Mouse (Mus musculus): ENCODE measurements around the gene Stk24. TPM values are rescaled to one million over a fixed set of nuclear protein-coding genes. Genes with fewer than 3 reads are reported as not detected.

Stk24 gene
- polyA plus RNA-seq, 1 experiment from 2014 or later: 32.8 TPM

GRCm38 (mm10) chr14:121316136-121316535 is 63.7 kb downstream of the Stk24 start:
- WGBS: 71% methylated on average over 5 of the region's 5 CpGs
- Histone ChIP-seq H3K9me3 (peaks cover 4% of the 10 kb centered on the region; the same call in 1 of the 2 replicates), H3K4me1 (replicated peaks) (peaks cover 22% of the 10 kb centered on the region), H3K27me3 (ENCODE audit: insufficient read depth, poor library complexity, severe bottlenecking) (no peaks in the 10 kb centered on the region), H3K27ac (no peak overlapping the region), H3K36me3 (no peaks in the 10 kb centered on the region), H3K4me3 (no peak overlapping the region)
- DNase-seq (ENCODE audit: low spot score): no peak

DNA sequence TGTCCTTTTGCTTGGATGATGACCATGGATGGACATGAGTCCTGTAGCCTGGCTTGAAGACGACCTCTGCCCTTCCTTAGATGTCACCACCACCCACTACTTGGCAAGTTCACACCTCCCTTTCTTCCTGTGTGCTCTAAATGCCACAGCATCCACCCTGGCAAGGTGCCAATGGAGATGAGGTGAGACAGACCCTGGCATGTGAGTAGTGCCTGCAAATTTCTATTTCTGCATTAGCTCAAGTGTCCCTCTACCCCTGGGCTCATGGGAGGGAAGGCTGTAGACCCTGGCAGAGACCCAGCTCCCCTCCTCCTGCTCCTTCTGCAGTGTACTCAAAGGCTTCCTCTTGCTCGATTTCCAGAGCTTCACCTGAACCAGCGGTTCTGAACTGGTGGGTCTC is 64.9 kb downstream of the Stk24 start:
- no peak overlapping the region for H3K27ac ChIP-seq
- no peak overlapping the region for H3K4me3 ChIP-seq
- no peaks in the 10 kb centered on the region for H3K27me3 ChIP-seq (ENCODE audit: insufficient read depth, poor library complexity, severe bottlenecking)
- H3K36me3 ChIP-seq: no peaks in the 10 kb centered on the region
- WGBS: 87% methylated on average over 3 of the region's 3 CpGs
- no peak for DNase-seq (ENCODE audit: low spot score)
- no peaks in the 10 kb centered on the region for H3K9me3 ChIP-seq
- peaks cover 32% of the 10 kb centered on the region for H3K4me1 ChIP-seq (replicated peaks)

GRCm38 (mm10) chr14:121313283-121313682 is 66.5 kb downstream of the Stk24 start:
- Histone ChIP-seq H3K4me3 (no peak overlapping the region), H3K27ac (no peak overlapping the region), H3K27me3 (ENCODE audit: insufficient read depth, poor library complexity, severe bottlenecking) (no peaks in the 10 kb centered on the region), H3K9me3 (no peaks in the 10 kb centered on the region), H3K4me1 (replicated peaks) (peaks cover 34% of the 10 kb centered on the region), H3K36me3 (no peaks in the 10 kb centered on the region)
- DNase-seq (ENCODE audit: low spot score): no peak
- WGBS: 95% methylated on average over 10 of the region's 10 CpGs

DNA sequence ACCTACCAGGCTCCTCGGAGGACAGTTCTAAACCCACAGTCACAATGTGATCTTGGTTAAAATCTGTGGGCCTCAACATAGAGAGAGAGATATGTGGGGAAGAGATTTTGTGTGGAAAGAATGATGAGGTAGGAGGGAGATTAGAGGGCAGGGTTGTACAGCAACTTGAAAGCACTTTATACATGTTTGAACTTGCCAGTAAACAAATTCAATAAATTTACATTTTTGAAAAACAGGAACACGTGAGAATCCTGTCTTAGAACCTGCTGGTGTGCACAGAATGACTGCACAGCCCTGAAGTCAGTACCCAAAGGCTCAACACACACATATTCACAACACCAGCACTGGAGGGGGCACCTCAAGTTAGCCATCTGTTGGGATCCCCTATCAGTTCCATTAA is 68.7 kb downstream of the Stk24 start:
- H3K27ac ChIP-seq: no peak overlapping the region
- peaks cover 16% of the 10 kb centered on the region for H3K4me1 ChIP-seq (replicated peaks)
- H3K4me3 ChIP-seq: no peak overlapping the region
- WGBS: 92% methylated on average over 2 of the region's 2 CpGs
- H3K9me3 ChIP-seq: no peaks in the 10 kb centered on the region
- DNase-seq (ENCODE audit: low spot score): no peak
- H3K36me3 ChIP-seq: no peaks in the 10 kb centered on the region; the same call in 1 of the 2 replicates
- H3K27me3 ChIP-seq (ENCODE audit: insufficient read depth, poor library complexity, severe bottlenecking): no peaks in the 10 kb centered on the region

DNA sequence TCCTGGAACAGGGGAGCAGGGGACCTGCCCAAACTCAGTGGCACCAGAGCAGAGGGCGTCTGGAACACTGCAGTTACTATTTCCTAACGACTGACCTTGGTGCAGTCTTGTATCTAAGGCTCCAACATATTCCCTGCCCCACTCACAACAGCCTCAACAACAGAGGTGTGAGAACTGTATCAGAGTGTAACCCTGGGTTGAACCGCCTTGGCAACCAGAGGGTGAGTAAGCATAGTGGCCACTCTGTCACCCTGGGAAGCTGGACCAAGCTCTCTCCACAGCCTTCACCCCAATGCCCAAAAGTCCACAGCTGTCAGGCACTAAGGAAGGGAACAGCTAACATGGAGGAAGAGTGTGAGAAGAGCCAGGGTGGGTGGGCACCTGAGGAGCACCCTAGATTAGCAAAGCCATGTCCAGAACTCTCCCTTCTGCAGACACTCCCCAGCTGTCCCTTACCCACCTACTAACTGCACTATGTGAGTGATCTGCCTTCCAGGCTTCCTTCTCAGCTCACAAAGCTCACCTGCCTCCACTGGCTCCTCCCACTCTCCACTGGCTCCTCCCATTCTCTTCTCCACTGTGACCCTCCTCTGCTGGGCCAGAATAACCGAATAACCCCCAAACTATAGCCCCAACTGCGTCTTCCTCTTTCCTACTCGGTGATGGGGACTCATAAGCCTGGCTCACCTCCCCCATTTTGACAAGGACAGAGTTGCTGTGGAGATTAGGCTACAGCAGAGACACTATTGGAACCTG is 69.3 kb downstream of the Stk24 start:
- Histone ChIP-seq H3K27me3 (ENCODE audit: insufficient read depth, poor library complexity, severe bottlenecking) (no peaks in the 10 kb centered on the region), H3K36me3 (no peaks in the 10 kb centered on the region; the same call in 1 of the 2 replicates), H3K9me3 (no peaks in the 10 kb centered on the region), H3K4me3 (no peak overlapping the region), H3K4me1 (replicated peaks) (peaks cover 15% of the 10 kb centered on the region), H3K27ac (no peak overlapping the region)
- WGBS: 84% methylated on average over 6 of the region's 6 CpGs
- no peak for DNase-seq (ENCODE audit: low spot score)

- no peak for DNase-seq (ENCODE audit: low spot score)
- 75% methylated on average over 3 of the region's 3 CpGs for WGBS
- H3K9me3 ChIP-seq: no peaks in the 10 kb centered on the region
- H3K4me1 ChIP-seq (replicated peaks): peaks cover 14% of the 10 kb centered on the region
- H3K4me3 ChIP-seq: no peak overlapping the region
- no peaks in the 10 kb centered on the region; the same call in 1 of the 2 replicates for H3K36me3 ChIP-seq
- no peaks in the 10 kb centered on the region for H3K27me3 ChIP-seq (ENCODE audit: insufficient read depth, poor library complexity, severe bottlenecking)
- H3K27ac ChIP-seq: no peak overlapping the region
These were observed 69.9 kb downstream of the Stk24 start for GRCm38 (mm10) chr14:121309909-121310308.

DNA sequence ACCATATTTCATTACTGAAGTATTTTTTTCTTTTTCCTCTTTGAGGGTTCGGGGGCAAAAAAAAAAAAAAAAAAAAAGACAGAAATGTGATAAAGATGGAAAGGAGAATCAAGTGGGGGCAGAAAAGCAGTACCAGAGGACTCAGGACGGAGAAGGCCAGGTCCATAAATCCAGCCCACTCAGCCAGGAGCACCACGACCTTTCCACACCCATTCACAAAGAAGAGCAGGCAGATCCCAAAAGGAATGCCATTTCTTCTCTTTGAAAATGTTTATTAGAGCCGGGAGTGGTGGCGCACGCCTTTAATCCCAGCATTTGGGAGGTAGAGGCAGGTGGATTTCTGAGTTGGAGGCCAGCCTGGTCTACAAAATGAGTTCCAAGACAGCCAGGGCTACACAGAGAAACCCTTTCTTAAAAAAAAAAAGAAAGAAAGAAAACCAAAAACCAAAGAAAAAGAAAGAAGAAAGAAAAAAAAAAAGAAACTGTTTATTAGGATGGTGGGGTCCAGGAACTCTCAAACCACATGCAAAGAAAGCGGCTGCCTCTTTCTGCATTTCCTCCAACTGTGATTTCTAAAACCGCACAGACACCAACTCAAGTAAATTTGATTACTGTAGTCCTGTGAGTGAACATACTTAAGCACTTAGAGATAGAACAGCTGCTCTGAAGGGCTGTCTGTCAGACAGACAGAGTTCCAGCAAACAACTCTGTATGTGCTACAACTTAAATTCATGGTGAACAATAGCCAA is 74.3 kb downstream of the Stk24 start:
- 79% methylated on average over 8 of the region's 8 CpGs for WGBS
- Histone ChIP-seq H3K36me3 (peaks cover 20% of the 10 kb centered on the region), H3K9me3 (no peaks in the 10 kb centered on the region), H3K27me3 (ENCODE audit: insufficient read depth, poor library complexity, severe bottlenecking) (no peaks in the 10 kb centered on the region), H3K27ac (no peak overlapping the region), H3K4me3 (no peak overlapping the region), H3K4me1 (replicated peaks) (peaks cover 15% of the 10 kb centered on the region)
- no peak for DNase-seq (ENCODE audit: low spot score)

DNA sequence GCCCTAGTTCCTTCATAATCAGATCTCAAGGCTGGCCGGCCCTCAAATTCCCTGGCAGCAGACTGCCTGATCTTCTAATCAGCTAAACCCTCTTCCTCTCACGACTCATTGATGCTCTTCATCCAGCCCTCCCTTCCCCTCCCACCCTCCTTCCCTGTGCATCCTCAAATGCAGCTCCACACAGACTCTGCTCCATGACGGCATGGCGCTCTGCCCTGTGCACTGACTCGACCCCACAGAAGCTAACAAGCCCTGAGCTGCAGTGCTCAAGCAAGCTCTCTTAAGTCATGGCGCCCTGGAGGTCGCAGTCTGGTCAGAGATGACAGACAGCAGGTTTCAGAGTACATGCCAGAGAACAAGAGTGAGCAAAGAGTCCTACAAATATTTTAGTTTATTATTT is 75.3 kb downstream of the Stk24 start:
- peaks cover 8% of the 10 kb centered on the region for H3K4me1 ChIP-seq (replicated peaks)
- H3K27ac ChIP-seq: no peak overlapping the region
- H3K36me3 ChIP-seq: peaks cover 30% of the 10 kb centered on the region
- no peak for DNase-seq (ENCODE audit: low spot score)
- 65% methylated on average over 7 of the region's 7 CpGs for WGBS
- H3K4me3 ChIP-seq: no peak overlapping the region
- H3K9me3 ChIP-seq: no peaks in the 10 kb centered on the region
- no peaks in the 10 kb centered on the region for H3K27me3 ChIP-seq (ENCODE audit: insufficient read depth, poor library complexity, severe bottlenecking)

DNA sequence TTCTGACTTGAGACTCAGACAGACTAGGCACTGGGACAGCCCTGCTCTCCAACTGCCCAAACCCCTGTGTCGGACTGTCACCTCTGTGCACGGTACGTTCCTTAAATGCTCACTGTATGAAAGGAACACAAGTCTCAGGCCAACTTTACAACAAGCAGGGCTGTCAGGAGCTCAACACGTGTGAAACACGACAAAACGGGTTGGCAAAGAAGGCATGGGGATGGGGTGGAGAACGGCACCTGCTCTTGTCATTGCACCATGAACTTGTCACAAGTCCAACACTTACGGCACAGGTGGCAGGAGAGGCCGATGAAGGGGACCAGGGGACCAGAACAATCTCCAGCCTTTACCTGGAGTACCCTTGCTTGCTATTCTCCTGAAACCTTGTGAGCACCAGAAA is 80.7 kb downstream of the Stk24 start:
- Histone ChIP-seq H3K27ac (no peak overlapping the region), H3K36me3 (peaks cover 68% of the 10 kb centered on the region), H3K9me3 (no peaks in the 10 kb centered on the region), H3K4me3 (no peak overlapping the region), H3K4me1 (replicated peaks) (0 out of 2 replicates have a peak, but pooled peaks cover 3% of the 10 kb centered on the region), H3K27me3 (ENCODE audit: insufficient read depth, poor library complexity, severe bottlenecking) (no peaks in the 10 kb centered on the region)
- 95% methylated on average over 9 of the region's 9 CpGs for WGBS
- DNase-seq (ENCODE audit: low spot score): no peak

- H3K27me3 ChIP-seq (ENCODE audit: insufficient read depth, poor library complexity, severe bottlenecking): no peaks in the 10 kb centered on the region
- DNase-seq (ENCODE audit: low spot score): no peak
- H3K4me1 ChIP-seq (replicated peaks): 0 out of 2 replicates have a peak, but pooled peaks cover 3% of the 10 kb centered on the region
- peaks cover 73% of the 10 kb centered on the region for H3K36me3 ChIP-seq
- WGBS: 86% methylated on average over 5 of the region's 5 CpGs
- no peak overlapping the region for H3K4me3 ChIP-seq
- no peaks in the 10 kb centered on the region for H3K9me3 ChIP-seq
- H3K27ac ChIP-seq: no peak overlapping the region
These were observed 81.3 kb downstream of the Stk24 start for GRCm38 (mm10) chr14:121298537-121298936.

DNA sequence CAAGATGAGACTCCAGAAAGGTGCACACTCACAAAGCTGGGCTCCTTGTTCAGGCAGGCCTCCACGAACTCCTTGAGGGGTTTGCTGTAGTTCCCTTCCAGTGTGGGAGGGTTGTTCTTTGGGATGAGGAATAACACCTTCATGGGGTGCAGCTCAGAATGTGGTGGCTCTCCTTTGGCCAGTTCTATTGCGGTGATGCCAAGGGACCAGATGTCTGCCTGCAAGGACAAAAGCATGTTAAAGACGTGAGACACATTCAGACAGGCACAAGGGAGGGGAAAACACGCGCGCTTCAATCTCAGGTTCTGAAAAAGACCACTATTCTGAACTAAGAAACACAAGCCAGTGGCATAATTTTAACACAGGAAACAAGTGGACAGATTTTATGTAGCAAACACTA is 82.7 kb downstream of the Stk24 start:
- Histone ChIP-seq H3K4me1 (replicated peaks) (no peaks in the 10 kb centered on the region), H3K36me3 (peaks cover 84% of the 10 kb centered on the region), H3K27me3 (ENCODE audit: insufficient read depth, poor library complexity, severe bottlenecking) (no peaks in the 10 kb centered on the region), H3K4me3 (no peak overlapping the region), H3K27ac (no peak overlapping the region), H3K9me3 (no peaks in the 10 kb centered on the region)
- WGBS: 95% methylated on average over 6 of the region's 6 CpGs
- no peak for DNase-seq (ENCODE audit: low spot score)

DNA sequence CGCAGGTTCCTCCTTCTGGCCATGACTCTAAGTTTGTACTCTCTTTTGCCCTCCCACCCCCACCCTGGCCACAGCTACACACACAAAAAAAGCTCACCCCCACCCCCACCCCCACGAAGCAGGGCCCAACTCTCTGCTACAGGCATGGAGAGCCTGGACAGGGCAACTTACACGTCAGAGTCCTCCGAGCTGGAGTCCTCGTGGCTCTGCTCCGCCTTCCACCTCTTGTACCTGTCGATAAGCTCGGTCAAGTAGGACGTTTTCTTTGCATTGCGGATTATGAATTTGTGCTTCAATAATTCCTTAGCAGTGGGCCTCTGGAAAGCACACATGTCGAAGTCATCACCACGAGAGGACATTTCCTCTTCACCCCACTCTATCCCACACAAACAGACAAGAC is 85.3 kb downstream of the Stk24 start:
- no peak overlapping the region for H3K4me3 ChIP-seq
- H3K36me3 ChIP-seq: peaks cover 84% of the 10 kb centered on the region
- no peaks in the 10 kb centered on the region for H3K9me3 ChIP-seq
- H3K27me3 ChIP-seq (ENCODE audit: insufficient read depth, poor library complexity, severe bottlenecking): no peaks in the 10 kb centered on the region
- WGBS: 92% methylated on average over 12 of the region's 12 CpGs
- H3K27ac ChIP-seq: no peak overlapping the region
- DNase-seq (ENCODE audit: low spot score): no peak
- H3K4me1 ChIP-seq (replicated peaks): no peaks in the 10 kb centered on the region

DNA sequence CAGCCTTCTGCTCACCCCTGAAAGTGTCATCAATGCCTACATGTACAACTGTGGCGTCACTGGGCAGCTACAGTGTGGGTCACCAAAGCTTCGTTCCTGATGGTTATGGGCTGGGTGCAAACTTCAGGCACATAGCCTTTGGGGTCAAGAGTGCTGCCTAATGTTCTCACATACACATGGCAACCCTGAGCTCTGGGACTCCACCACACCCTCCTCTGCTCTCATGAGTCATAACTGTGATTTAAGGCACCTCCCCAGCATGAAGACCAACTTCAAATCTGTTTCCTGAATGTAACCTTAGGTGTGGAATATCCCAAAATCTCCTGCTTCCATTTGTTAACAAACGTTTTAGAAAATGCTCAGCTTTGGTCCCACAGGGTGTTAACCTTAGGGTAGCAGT is 87.4 kb downstream of the Stk24 start:
- H3K9me3 ChIP-seq: no peaks in the 10 kb centered on the region
- no peak overlapping the region for H3K27ac ChIP-seq
- H3K4me3 ChIP-seq: no peak overlapping the region
- no peaks in the 10 kb centered on the region for H3K27me3 ChIP-seq (ENCODE audit: insufficient read depth, poor library complexity, severe bottlenecking)
- no peak for DNase-seq (ENCODE audit: low spot score)
- WGBS: 92% methylated on average over 3 of the region's 3 CpGs
- H3K4me1 ChIP-seq (replicated peaks): no peaks in the 10 kb centered on the region
- peaks cover 89% of the 10 kb centered on the region for H3K36me3 ChIP-seq

All from hindbrain, embryonic 10.5 days (tissue).